Comparison of ENCODE assay signal across 8 mouse cellular contexts in the genomic region with DNA sequence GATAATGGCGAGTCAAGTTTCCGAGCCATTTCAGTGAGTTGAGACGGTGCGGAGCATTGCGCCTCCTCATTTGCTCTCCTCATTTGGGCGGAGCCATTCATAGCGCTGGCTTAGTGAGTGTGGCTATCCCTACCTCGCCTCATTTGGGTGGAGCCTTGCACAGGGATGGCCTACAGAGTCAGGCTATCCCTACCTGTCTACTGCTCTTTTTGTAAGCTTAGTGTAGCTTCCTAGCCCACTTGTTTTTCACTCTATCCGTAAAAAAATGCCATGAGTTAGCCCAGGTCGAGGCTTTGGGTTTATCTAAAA. TPM values are rescaled to one million over a fixed set of nuclear protein-coding genes. Genes with fewer than 3 reads are reported as not detected.
DNase-seq lines count a peak whose midpoint lies in the region; ATAC-seq and TF ChIP-seq lines count a peak whose summit lies in the region.
"Not testable (repeated sequence)": the region's sequence is repeated elsewhere in the genome, so short reads cannot be mapped to it uniquely, and the experiment has no call there.

A gene (minus strand): TSS at position 31 of the 309 bp plus-strand sequence.

- not testable (repeated sequence) for TF ChIP-seq CTCF in Patski (IDR thresholded peaks at IDR 0.05)

- not testable (repeated sequence) for H3K9me3 ChIP-seq in embryonic facial prominence, embryonic 14.5 days (ENCODE audit: control insufficient read depth, low read length); hindbrain, embryonic 14.5 days (ENCODE audit: control insufficient read depth, low read length); limb, embryonic 15.5 days; stomach, embryonic 14.5 days (ENCODE audit: control insufficient read depth, low read depth, low read length)

- H3K9ac ChIP-seq in embryonic facial prominence, embryonic 14.5 days (ENCODE audit: low read depth, low read length); hindbrain, embryonic 14.5 days; limb, embryonic 15.5 days; stomach, embryonic 14.5 days (replicated peaks; ENCODE audit: low read depth, low read length): not testable (repeated sequence)

- not testable (repeated sequence) for DNase-seq in Patski (ENCODE audit: low read depth, low spot score); embryonic facial prominence, embryonic 14.5 days (ENCODE audit: low spot score); hindbrain, embryonic 14.5 days (ENCODE audit: low spot score); layer of hippocampus, postnatal 10 days (ENCODE audit: low spot score in 2 of 2)

- CTCF ChIA-PET in Patski (lab: Charles Lee), result not testable (repeated sequence)

- no CpG with 5 or more reads among the region's 10 CpGs for WGBS in embryonic facial prominence, embryonic 14.5 days
- no CpG with 5 or more reads among the region's 10 CpGs for WGBS in hindbrain, embryonic 14.5 days
- no CpG with 5 or more reads among the region's 10 CpGs for WGBS in limb, embryonic 15.5 days
- no CpG with 5 or more reads among the region's 10 CpGs for WGBS in stomach, embryonic 14.5 days

- H3K4me2 ChIP-seq in embryonic facial prominence, embryonic 14.5 days (ENCODE audit: low read depth, low read length); hindbrain, embryonic 14.5 days (replicated peaks); limb, embryonic 15.5 days; stomach, embryonic 14.5 days (replicated peaks; ENCODE audit: low read depth, low read length): not testable (repeated sequence)

- H3K27ac ChIP-seq in embryonic facial prominence, embryonic 14.5 days (replicated peaks; ENCODE audit: low read depth, low read length); hindbrain, embryonic 14.5 days; limb, embryonic 15.5 days; stomach, embryonic 14.5 days (ENCODE audit: low read length): not testable (repeated sequence)

- H3K4me3 ChIP-seq in embryonic facial prominence, embryonic 14.5 days (ENCODE audit: low read depth, low read length); hindbrain, embryonic 14.5 days (replicated peaks; ENCODE audit: low read length); limb, embryonic 15.5 days; stomach, embryonic 14.5 days (ENCODE audit: low read depth, low read length): not testable (repeated sequence)

- not testable (repeated sequence) for H3K4me1 ChIP-seq in embryonic facial prominence, embryonic 14.5 days (ENCODE audit: control insufficient read depth, insufficient read depth, low read length); hindbrain, embryonic 14.5 days (replicated peaks; ENCODE audit: control insufficient read depth, insufficient read depth, low read length); limb, embryonic 15.5 days; stomach, embryonic 14.5 days (ENCODE audit: control insufficient read depth, insufficient read depth, low read length)

- POLR2A ChIA-PET in Patski (lab: Charles Lee), result not testable (repeated sequence)

- in situ Hi-C loops in Patski (cut with MboI; ENCODE audit: low pct_unique_long_range_greater_than_20kb), result not testable (repeated sequence)

- ATAC-seq in Patski, result peak; percentile 74
- peak; percentile 94 for ATAC-seq in embryonic facial prominence, embryonic 14.5 days (ENCODE audit: low read depth)
- peak; percentile 85 for ATAC-seq in granulocyte monocyte progenitor cell, adult 5-6 weeks (replicated peaks; ENCODE audit: poor library complexity, severe bottlenecking)
- peak; percentile 87 for ATAC-seq in hindbrain, embryonic 14.5 days (ENCODE audit: low FRiP score)
- not testable (repeated sequence) for ATAC-seq in limb, embryonic 15.5 days (ENCODE audit: insufficient number of reproducible peaks, low FRiP score, low TSS enrichment, low read depth)
- peak; percentile 98 for ATAC-seq in megakaryocyte-erythroid progenitor cell, adult 5-6 weeks (replicated peaks; ENCODE audit: low FRiP score, low TSS enrichment, poor library complexity, severe bottlenecking)
- peak; percentile 82 for ATAC-seq in stomach, embryonic 14.5 days (ENCODE audit: insufficient number of reproducible peaks, insufficient read depth, low FRiP score, low read depth)

- not testable (repeated sequence) for H3K36me3 ChIP-seq in embryonic facial prominence, embryonic 14.5 days (ENCODE audit: control insufficient read depth, insufficient read depth, low read length); hindbrain, embryonic 14.5 days (replicated peaks; ENCODE audit: control insufficient read depth, insufficient read depth); limb, embryonic 15.5 days; stomach, embryonic 14.5 days (ENCODE audit: control insufficient read depth, insufficient read depth, low read length)

- H3K27me3 ChIP-seq in Patski; embryonic facial prominence, embryonic 14.5 days (replicated peaks; ENCODE audit: control insufficient read depth, insufficient read depth, low read length); hindbrain, embryonic 14.5 days (ENCODE audit: control insufficient read depth, insufficient read depth, low read length); limb, embryonic 15.5 days; stomach, embryonic 14.5 days (ENCODE audit: control insufficient read depth, insufficient read depth, low read length): not testable (repeated sequence)

RNA-seq across cellular contexts. Expression of the gene that starts here (rescaled TPM):
- 36.1 TPM for polyA plus RNA-seq in Patski (2021)
- 29.2 and 41.3 TPM in 2 replicates for polyA plus RNA-seq in embryonic facial prominence, embryonic 14.5 days (2014; fragmentation: Nextera tagmentation; extraction: Ambion mirVana)
- 20.9 and 37.8 TPM in 2 replicates for total RNA-seq in granulocyte monocyte progenitor cell, adult 5-6 weeks (2014; fragmentation: Nextera tagmentation)
- 28.1 and 32.1 TPM in 2 replicates for total RNA-seq in granulocyte monocyte progenitor cell, adult 5-6 weeks (2017)
- polyA plus RNA-seq in hindbrain, embryonic 14.5 days (2014; fragmentation: Nextera tagmentation; extraction: Ambion mirVana), result 27.7 and 30.4 TPM in 2 replicates
- total RNA-seq in layer of hippocampus, postnatal 10 days (2021), result 10 to 100 TPM; 35.1 to 52.3 TPM
- polyA plus RNA-seq in limb, embryonic 15.5 days (2015; fragmentation: Nextera tagmentation; extraction: Ambion mirVana), result 51.6 and 55.0 TPM in 2 replicates
- total RNA-seq in megakaryocyte-erythroid progenitor cell, adult 5-6 weeks (2014; fragmentation: Nextera tagmentation), result 32.7 TPM in 1 of 2 replicates, not detected in the other
- 18.2 and 43.4 TPM in 2 replicates for total RNA-seq in megakaryocyte-erythroid progenitor cell, adult 5-6 weeks (2017)
- 46.0 and 70.5 TPM in 2 replicates for polyA plus RNA-seq in stomach, embryonic 14.5 days (2014; fragmentation: Nextera tagmentation; extraction: Ambion mirVana)
